Mouse (Mus musculus) neural tube, embryonic 14.5 days (tissue): ENCODE results near the gene Pnmt. TPM values are rescaled to one million over a fixed set of nuclear protein-coding genes. Genes with fewer than 3 reads are reported as not detected.

ENCODE experiments used
- ATAC-seq: fragments of 200-750 bp; cut with Nextera tagmentation; 2 replicates; pipeline ENCODE4 v1.8.0; 2017; ENCODE audit warnings: low read depth, mild to moderate bottlenecking, moderate TSS enrichment, moderate library complexity
- H3K27ac ChIP-seq: fragments of 300-500 bp; sonication (generic); 2 replicates; pipeline ENCODE4 v1.5.1; 2014; ENCODE audit warnings: low read depth, mild to moderate bottlenecking, control low read depth, low read length, moderate library complexity, mixed read lengths
- H3K27me3 ChIP-seq: fragments of 300-500 bp; sonication (generic); 2 replicates; pipeline ENCODE4 v1.6.1; 2014; ENCODE audit warnings: low read length; ENCODE audit not compliant: control insufficient read depth, insufficient read depth
- H3K36me3 ChIP-seq: fragments of 300-500 bp; sonication (generic); 2 replicates; pipeline ENCODE4 v1.6.1; 2014; ENCODE audit warnings: low read length, mixed read lengths; ENCODE audit not compliant: control insufficient read depth, insufficient read depth
- H3K4me1 ChIP-seq: fragments of 300-500 bp; sonication (generic); 2 replicates; pipeline ENCODE4 v1.6.1; 2014; ENCODE audit warnings: low read length; ENCODE audit not compliant: control insufficient read depth, insufficient read depth
- H3K4me2 ChIP-seq: fragments of 300-500 bp; sonication (generic); 2 replicates; pipeline ENCODE4 v1.6.1; 2014; ENCODE audit warnings: mild to moderate bottlenecking, low read depth, low read length, control low read depth
- H3K4me3 ChIP-seq: fragments of 300-500 bp; sonication (generic); 2 replicates; pipeline ENCODE4 v1.5.1; 2014; ENCODE audit warnings: low read depth, low read length, control low read depth, mixed read lengths
- H3K9ac ChIP-seq: fragments of 300-500 bp; sonication (generic); replicated peaks from 2 replicates; pipeline ENCODE4 v1.6.1; 2014; ENCODE audit warnings: low read depth, mild to moderate bottlenecking, control low read depth, low read length, mixed read lengths
- H3K9me3 ChIP-seq: fragments of 300-500 bp; sonication (generic); 2 replicates; pipeline ENCODE4 v1.6.1; 2016; ENCODE audit warnings: low read length; ENCODE audit not compliant: control insufficient read depth
- WGBS: fragments of 180-500 bp; shearing (Covaris S2); extraction: QIAGEN DNeasy Blood & Tissue Kit; methylation state at CpG from one replicate; pipeline ENCODE4 v1.1.7; 2014; 5-methylcytosine and 5-hydroxymethylcytosine counted together
- polyA plus RNA-seq: library from polyadenylated mRNA; unstranded; fragments of >200 nt; fragmentation: Nextera tagmentation; extraction: Ambion mirVana; gene quantifications from 2 replicates; pipeline ENCODE4 v1.2.1, GENCODE M21; 2014

The Pnmt gene
- polyA plus RNA-seq, 1 experiment from 2014 or later, result 2.6 TPM

DNA sequence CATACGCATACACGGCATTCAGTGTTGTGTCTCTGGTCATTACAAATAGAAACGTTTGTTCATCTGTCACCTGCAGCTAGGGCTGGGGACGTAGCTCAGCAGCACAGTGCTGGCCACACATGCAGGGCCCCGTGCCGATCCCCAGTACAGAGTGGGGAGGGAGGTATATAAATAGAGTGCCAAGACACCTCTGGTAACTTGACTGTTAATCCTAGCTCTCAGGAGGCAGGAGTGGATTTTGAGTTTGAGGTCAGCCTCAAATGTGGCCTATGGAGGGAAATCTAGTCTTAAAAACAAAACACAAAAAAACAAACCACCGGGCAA, 18.4 kb upstream of the Pnmt start:
- H3K9me3 ChIP-seq, result no peaks in the 10 kb centered on the region
- H3K4me2 ChIP-seq, result no peak overlapping the region
- WGBS, result 87% methylated on average over 7 of the region's 7 CpGs
- H3K36me3 ChIP-seq, result no peaks in the 10 kb centered on the region
- H3K4me1 ChIP-seq, result 0 out of 2 replicates have a peak, but pooled peaks cover 4% of the 10 kb centered on the region
- no peak overlapping the region for H3K27ac ChIP-seq
- H3K4me3 ChIP-seq, result no peak overlapping the region
- H3K27me3 ChIP-seq, result no peaks in the 10 kb centered on the region
- H3K9ac ChIP-seq, result no peak overlapping the region
- ATAC-seq, result no peak

- ATAC-seq, result no peak
Measured at GRCm38 (mm10) chr11:98369337-98369736, 16.9 kb upstream of the Pnmt start.

GRCm38 (mm10) chr11:98370588-98370987, 15.7 kb upstream of the Pnmt start:
- Histone ChIP-seq H3K4me3 (no peak overlapping the region), H3K27me3 (no peaks in the 10 kb centered on the region), H3K9me3 (no peaks in the 10 kb centered on the region), H3K27ac (no peak overlapping the region), H3K4me1 (0 out of 2 replicates have a peak, but pooled peaks cover 4% of the 10 kb centered on the region), H3K9ac (no peak overlapping the region), H3K36me3 (peaks cover 8% of the 10 kb centered on the region; the same call in 1 of the 2 replicates), H3K4me2 (no peak overlapping the region)
- ATAC-seq, result no peak
- WGBS, result 93% methylated on average over 2 of the region's 2 CpGs

More at GRCm38 (mm10) chr11:98369337-98369736, 16.9 kb upstream of the Pnmt start:
- H3K9me3 ChIP-seq, result no peaks in the 10 kb centered on the region
- H3K4me1 ChIP-seq, result 0 out of 2 replicates have a peak, but pooled peaks cover 4% of the 10 kb centered on the region
- H3K4me3 ChIP-seq, result no peak overlapping the region
- H3K27ac ChIP-seq, result no peak overlapping the region
- no peaks in the 10 kb centered on the region for H3K27me3 ChIP-seq
- H3K9ac ChIP-seq, result no peak overlapping the region
- no peaks in the 10 kb centered on the region for H3K36me3 ChIP-seq
- H3K4me2 ChIP-seq, result no peak overlapping the region
- WGBS, result 84% methylated on average over 6 of the region's 6 CpGs

DNA sequence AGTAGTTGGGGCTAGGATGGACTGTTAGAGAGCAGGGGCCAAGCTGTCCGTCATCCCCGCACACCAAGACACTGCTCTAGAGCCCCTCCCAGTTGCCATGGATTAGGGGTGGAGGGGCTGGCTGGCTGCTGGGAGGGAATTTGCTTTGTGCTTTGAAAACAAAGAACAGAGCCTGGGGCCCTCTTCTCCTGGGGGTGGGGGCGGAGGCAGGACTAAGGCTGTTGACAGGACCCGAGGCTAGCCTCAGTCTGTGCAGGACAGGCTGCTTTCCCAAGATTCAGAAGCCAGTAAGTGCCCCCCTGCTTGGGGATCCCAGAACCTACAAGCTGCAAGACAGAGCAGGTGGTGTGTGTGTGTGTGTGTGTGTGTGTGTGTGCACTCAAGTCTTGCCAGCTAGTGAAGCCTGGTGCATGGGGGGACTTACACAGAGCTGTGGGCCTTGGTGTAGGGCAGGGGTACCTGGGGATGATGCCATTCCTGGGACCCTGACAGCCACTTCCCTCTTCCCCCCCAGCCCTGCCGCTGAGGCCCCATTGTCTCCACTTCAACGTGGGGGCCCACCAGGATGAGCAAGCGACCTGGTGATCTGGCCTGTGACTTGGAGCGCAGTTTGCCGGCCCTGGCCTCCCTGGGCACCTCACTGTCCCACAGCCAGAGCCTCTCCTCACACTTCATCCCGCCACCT, 14.6 kb upstream of the Pnmt start:
- Histone ChIP-seq H3K9ac (no peak overlapping the region), H3K27me3 (no peaks in the 10 kb centered on the region), H3K9me3 (no peaks in the 10 kb centered on the region), H3K4me3 (no peak overlapping the region), H3K36me3 (peaks cover 11% of the 10 kb centered on the region; the same call in 1 of the 2 replicates), H3K4me1 (0 out of 2 replicates have a peak, but pooled peaks cover 4% of the 10 kb centered on the region), H3K27ac (no peak overlapping the region), H3K4me2 (no peak overlapping the region)
- WGBS, result 38% methylated on average over 10 of the region's 10 CpGs
- peak; percentile 56; the same call in 1 of the 2 replicates for ATAC-seq

GRCm38 (mm10) chr11:98372406-98372805, 13.8 kb upstream of the Pnmt start:
- Histone ChIP-seq H3K9me3 (no peaks in the 10 kb centered on the region), H3K36me3 (peaks cover 11% of the 10 kb centered on the region; the same call in 1 of the 2 replicates), H3K4me2 (no peak overlapping the region), H3K27me3 (no peaks in the 10 kb centered on the region), H3K9ac (no peak overlapping the region), H3K4me1 (0 out of 2 replicates have a peak, but pooled peaks cover 4% of the 10 kb centered on the region), H3K27ac (no peak overlapping the region), H3K4me3 (no peak overlapping the region)
- no peak for ATAC-seq
- 10% methylated on average over 2 of the region's 2 CpGs for WGBS

GRCm38 (mm10) chr11:98373244-98373643, 13.0 kb upstream of the Pnmt start:
- no peak overlapping the region for H3K27ac ChIP-seq
- no peak overlapping the region for H3K4me3 ChIP-seq
- no peak overlapping the region for H3K4me2 ChIP-seq
- WGBS, result 94% methylated on average over 6 of the region's 6 CpGs
- H3K27me3 ChIP-seq, result no peaks in the 10 kb centered on the region
- no peak for ATAC-seq
- H3K9me3 ChIP-seq, result no peaks in the 10 kb centered on the region
- peaks cover 18% of the 10 kb centered on the region for H3K36me3 ChIP-seq
- no peak overlapping the region for H3K9ac ChIP-seq
- 0 out of 2 replicates have a peak, but pooled peaks cover 4% of the 10 kb centered on the region for H3K4me1 ChIP-seq

- 69% methylated on average over 8 of the region's 8 CpGs for WGBS
- Histone ChIP-seq H3K4me1 (0 out of 2 replicates have a peak, but pooled peaks cover 4% of the 10 kb centered on the region), H3K4me3 (no peak overlapping the region), H3K27me3 (no peaks in the 10 kb centered on the region), H3K4me2 (no peak overlapping the region), H3K9me3 (no peaks in the 10 kb centered on the region), H3K27ac (no peak overlapping the region), H3K36me3 (peaks cover 29% of the 10 kb centered on the region), H3K9ac (no peak overlapping the region)
- no peak for ATAC-seq
Measured at GRCm38 (mm10) chr11:98374266-98374665, 12.0 kb upstream of the Pnmt start.

- ATAC-seq, result no peak
- H3K9ac ChIP-seq, result no peak overlapping the region
- no peak overlapping the region for H3K27ac ChIP-seq
- H3K9me3 ChIP-seq, result no peaks in the 10 kb centered on the region
- H3K4me2 ChIP-seq, result no peak overlapping the region
- no peaks in the 10 kb centered on the region for H3K27me3 ChIP-seq
- no peaks in the 10 kb centered on the region for H3K4me1 ChIP-seq
- H3K36me3 ChIP-seq, result peaks cover 39% of the 10 kb centered on the region
- no peak overlapping the region for H3K4me3 ChIP-seq
- WGBS, result 65% methylated on average over 5 of the region's 5 CpGs
Measured at GRCm38 (mm10) chr11:98376756-98377155, 9.5 kb upstream of the Pnmt start.

DNA sequence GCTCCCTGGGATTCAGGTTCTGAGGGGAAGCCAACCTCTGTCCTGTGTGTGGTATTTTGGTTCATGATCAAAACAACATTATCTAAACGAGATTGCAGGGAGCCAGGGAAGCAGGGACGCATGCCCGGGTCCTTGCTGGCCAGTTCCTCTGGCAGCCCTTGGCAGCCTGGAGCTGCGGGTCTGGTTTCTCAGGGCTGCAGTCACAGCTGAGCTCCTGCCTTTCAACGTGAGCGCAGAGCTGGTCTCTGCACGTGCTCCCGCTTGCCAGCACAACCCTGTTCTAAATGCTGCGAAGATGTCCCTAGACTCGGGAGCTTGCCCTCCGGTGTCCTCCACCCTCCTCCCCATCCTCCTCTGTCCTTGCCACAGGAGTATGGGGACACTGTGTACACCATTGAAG, 8.5 kb upstream of the Pnmt start:
- Histone ChIP-seq H3K4me3 (no peak overlapping the region), H3K4me2 (no peak overlapping the region), H3K27me3 (no peaks in the 10 kb centered on the region), H3K27ac (no peak overlapping the region), H3K4me1 (no peaks in the 10 kb centered on the region), H3K9me3 (no peaks in the 10 kb centered on the region), H3K36me3 (peaks cover 39% of the 10 kb centered on the region), H3K9ac (no peak overlapping the region)
- 87% methylated on average over 11 of the region's 11 CpGs for WGBS
- ATAC-seq, result no peak
